ENCODE assay signal across 32 mouse cellular contexts in the genomic region with DNA sequence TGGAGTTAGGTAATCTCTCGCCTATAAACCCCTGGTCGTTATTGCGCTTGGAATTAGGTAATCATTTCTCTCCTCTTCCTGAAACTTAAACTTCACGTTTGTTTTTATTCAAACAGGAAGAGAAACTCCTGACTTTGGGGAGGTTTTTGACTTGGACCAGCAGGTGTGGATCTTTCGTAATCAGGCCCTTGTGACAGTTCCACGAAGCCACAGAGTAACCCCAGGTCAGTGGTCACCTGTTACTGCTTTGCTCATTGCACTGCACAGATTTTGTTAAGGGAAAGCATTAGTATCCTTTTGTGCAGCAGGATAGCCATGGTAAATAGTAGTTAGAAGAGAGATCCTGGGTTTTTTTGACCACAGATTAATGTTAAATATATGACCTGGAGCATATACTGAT. TPM values are rescaled to one million over a fixed set of nuclear protein-coding genes. Genes with fewer than 3 reads are reported as not detected.
DNase-seq lines count a peak whose midpoint lies in the region; ATAC-seq and TF ChIP-seq lines count a peak whose summit lies in the region.
"Had no signal": no experiment of that assay in that cellular context is flagged by ENCODE, and none has a peak within 500 bp of the region (broad histone marks: within the 10 kb centered on the region; RNA-seq: fewer than 3 reads in every experiment).

No protein-coding gene starts in this region.

- H3K9me3 ChIP-seq in liver, embryonic 16.5 days (replicated peaks; ENCODE audit: control insufficient read depth, low read length): no peaks in the 10 kb centered on the region
- H3K9me3 ChIP-seq in liver, embryonic 11.5 days (ENCODE audit: control insufficient read depth, low read length): no peaks in the 10 kb centered on the region
- no peaks in the 10 kb centered on the region for H3K9me3 ChIP-seq in forebrain, embryonic 16.5 days (ENCODE audit: control insufficient read depth, low read length)
- H3K9me3 ChIP-seq: forebrain, embryonic 10.5 days; heart, embryonic 10.5 days; heart, embryonic 13.5 days had no signal

- H3K4me3 ChIP-seq in liver, embryonic 16.5 days (ENCODE audit: low read depth, low read length): no peak overlapping the region
- H3K4me3 ChIP-seq in liver, embryonic 11.5 days (ENCODE audit: low read depth, low read length): no peak overlapping the region
- H3K4me3 ChIP-seq in lung, adult 2 months (replicated peaks; ENCODE audit: extremely low read depth, low read depth, low read length): no peak overlapping the region
- H3K4me3 ChIP-seq in forebrain, embryonic 16.5 days (replicated peaks; ENCODE audit: low read length): no peak overlapping the region
- H3K4me3 ChIP-seq: forebrain, embryonic 10.5 days; heart, adult 2 months; heart, embryonic 10.5 days; heart, embryonic 13.5 days had no signal

- no peaks in the 10 kb centered on the region for H3K36me3 ChIP-seq in liver, embryonic 16.5 days (ENCODE audit: control insufficient read depth, insufficient read depth)
- no peaks in the 10 kb centered on the region for H3K36me3 ChIP-seq in liver, embryonic 11.5 days (ENCODE audit: control insufficient read depth, insufficient read depth, low read length)
- no peaks in the 10 kb centered on the region for H3K36me3 ChIP-seq in forebrain, embryonic 16.5 days (ENCODE audit: control insufficient read depth, insufficient read depth)
- H3K36me3 ChIP-seq: forebrain, embryonic 10.5 days; heart, embryonic 10.5 days; heart, embryonic 13.5 days had no signal

- TF ChIP-seq POLR2A in lung, adult 2 months (IDR thresholded peaks at IDR 0.05; ENCODE audit: borderline replicate concordance, extremely low read depth, low read depth, low read length): no peak

- 0 out of 2 replicates have a peak, but pooled peaks have one; percentile 39 for ATAC-seq in liver, embryonic 16.5 days (ENCODE audit: low read depth)
- no peak for ATAC-seq in liver, embryonic 11.5 days (replicated peaks; ENCODE audit: low FRiP score)
- peak; percentile 68 for ATAC-seq in megakaryocyte, adult 5-6 weeks (ENCODE audit: poor library complexity, severe bottlenecking)
- ATAC-seq in forebrain, embryonic 16.5 days: no peak
- ATAC-seq: forebrain, embryonic 14.5 days; hindbrain, postnatal 0 days had no signal

- no peak overlapping the region for H3K9ac ChIP-seq in liver, embryonic 16.5 days (ENCODE audit: low read depth, low read length)
- H3K9ac ChIP-seq in liver, embryonic 11.5 days (ENCODE audit: low read depth, low read length): no peak overlapping the region
- no peak overlapping the region for H3K9ac ChIP-seq in forebrain, embryonic 16.5 days (replicated peaks; ENCODE audit: low read depth, low read length)
- H3K9ac ChIP-seq: heart, embryonic 13.5 days; hindbrain, embryonic 14.5 days had no signal

- H3K4me2 ChIP-seq in liver, embryonic 16.5 days (ENCODE audit: low read depth, low read length): no peak overlapping the region
- no peak overlapping the region for H3K4me2 ChIP-seq in liver, embryonic 11.5 days
- H3K4me2 ChIP-seq in forebrain, embryonic 16.5 days (ENCODE audit: low read length): no peak overlapping the region
- H3K4me2 ChIP-seq: heart, embryonic 13.5 days; hindbrain, embryonic 14.5 days had no signal

- no peaks in the 10 kb centered on the region for H3K4me1 ChIP-seq in liver, embryonic 16.5 days (ENCODE audit: control insufficient read depth, low read depth, low read length)
- no peaks in the 10 kb centered on the region for H3K4me1 ChIP-seq in liver, embryonic 11.5 days (replicated peaks; ENCODE audit: control insufficient read depth, insufficient read depth, low read length)
- no peaks in the 10 kb centered on the region for H3K4me1 ChIP-seq in lung, adult 2 months (ENCODE audit: control insufficient read depth, insufficient read depth, low read length)
- H3K4me1 ChIP-seq in forebrain, embryonic 16.5 days (replicated peaks; ENCODE audit: control insufficient read depth, insufficient read depth, low read length): no peaks in the 10 kb centered on the region
- H3K4me1 ChIP-seq: forebrain, embryonic 10.5 days; heart, embryonic 10.5 days; heart, embryonic 13.5 days had no signal

- no peak for DNase-seq in liver, embryonic 11.5 days (ENCODE audit: low spot score)
- DNase-seq in lung, postnatal 36 days: peak; percentile 22
- DNase-seq in lung, adult 2 months: no peak
- no peak for DNase-seq in urinary bladder, postnatal 4 days (ENCODE audit: low spot score in 2 of 2)
- DNase-seq: adrenal gland, adult 8-10 months; adrenal gland, postnatal 25 days; B cell, adult 2 months; cerebellum, adult 11-12 months; cerebellum, adult 8-10 months; cerebellum, postnatal 10 days; cerebellum, postnatal 36 days; gastrocnemius, postnatal 25 days; heart, adult 2 months; heart, postnatal 14 days; heart, postnatal 4 days had no signal

- H3K27ac ChIP-seq in liver, embryonic 16.5 days (ENCODE audit: low read length): no peak overlapping the region
- H3K27ac ChIP-seq in liver, embryonic 11.5 days (ENCODE audit: low read depth, low read length): no peak overlapping the region
- no peak overlapping the region for H3K27ac ChIP-seq in forebrain, embryonic 16.5 days (ENCODE audit: low read length)
- H3K27ac ChIP-seq: forebrain, embryonic 10.5 days; heart, adult 2 months; heart, embryonic 10.5 days; heart, embryonic 13.5 days; hindbrain, embryonic 14.5 days; hindbrain, postnatal 0 days had no signal

- WGBS in liver, embryonic 16.5 days (ENCODE audit: insufficient replicate concordance): 40% methylated on average over 6 of the region's 6 CpGs
- WGBS in liver, embryonic 11.5 days: 64% methylated on average over 6 of the region's 6 CpGs
- 49% methylated on average over 6 of the region's 6 CpGs for WGBS in lung, adult 2 months
- WGBS in forebrain, embryonic 16.5 days: 82% methylated on average over 6 of the region's 6 CpGs

- H3K27me3 ChIP-seq in liver, embryonic 16.5 days (ENCODE audit: control insufficient read depth, insufficient read depth, low read depth, low read length): no peaks in the 10 kb centered on the region
- H3K27me3 ChIP-seq in liver, embryonic 11.5 days (replicated peaks; ENCODE audit: control insufficient read depth, insufficient read depth, low read length): no peaks in the 10 kb centered on the region
- no peaks in the 10 kb centered on the region for H3K27me3 ChIP-seq in forebrain, embryonic 16.5 days (replicated peaks; ENCODE audit: control insufficient read depth, insufficient read depth, low read length)
- H3K27me3 ChIP-seq: heart, embryonic 13.5 days had no signal

- TF ChIP-seq CTCF in lung, adult 2 months (IDR thresholded peaks at IDR 0.05; ENCODE audit: insufficient read depth, low read length): no peak

RNA-seq across cellular contexts. Expression of a gene that starts 1.3 kb away (rescaled TPM):
- polyA plus RNA-seq in liver, embryonic 16.5 days (2015; fragmentation: Nextera tagmentation; extraction: Ambion mirVana): 0.32 and 0.68 TPM in 2 replicates
- polyA plus RNA-seq in liver, embryonic 11.5 days (2014; fragmentation: Nextera tagmentation; extraction: Ambion mirVana): not detected in 2 replicates
- 0.46 and 4.0 TPM in 2 replicates for polyA plus RNA-seq in lung, adult 2 months (2012; rRNA removed)
- 55.9 and 64.6 TPM in 2 replicates for total RNA-seq in megakaryocyte, adult 5-6 weeks (2015)
- total RNA-seq in megakaryocyte, adult 5-6 weeks (2017): 38.3 and 38.4 TPM in 2 replicates
- polyA plus RNA-seq in forebrain, embryonic 16.5 days (2015; fragmentation: Nextera tagmentation; extraction: Ambion mirVana): not detected in 2 replicates
- total RNA-seq: adrenal gland, adult 8-10 months; adrenal gland, postnatal 25 days; gastrocnemius, adult 8-10 months; gastrocnemius, postnatal 25 days; heart, postnatal 14 days; heart, postnatal 4 days; hindbrain, postnatal 0 days; MEL had no signal
- polyA plus RNA-seq: brain, embryonic 14.5 days; embryonic facial prominence, embryonic 11.5 days; forebrain, embryonic 10.5 days; forebrain, embryonic 14.5 days; gonadal fat pad, adult 2 months; heart, embryonic 10.5 days; heart, embryonic 13.5 days; heart, embryonic 16.5 days; hindbrain, embryonic 11.5 days; hindbrain, embryonic 14.5 days; hindbrain, postnatal 0 days had no signal

RNA-seq across cellular contexts. Expression of a gene that starts 27.6 kb away (rescaled TPM):
- not detected in 2 replicates for polyA plus RNA-seq in liver, embryonic 16.5 days (2015; fragmentation: Nextera tagmentation; extraction: Ambion mirVana)
- not detected in 2 replicates for polyA plus RNA-seq in liver, embryonic 11.5 days (2014; fragmentation: Nextera tagmentation; extraction: Ambion mirVana)
- 7.4 TPM in 1 of 2 replicates, not detected in the other for polyA plus RNA-seq in lung, adult 2 months (2012; rRNA removed)
- total RNA-seq in megakaryocyte, adult 5-6 weeks (2015): not detected in 2 replicates
- not detected in 2 replicates for total RNA-seq in megakaryocyte, adult 5-6 weeks (2017)
- polyA plus RNA-seq in forebrain, embryonic 16.5 days (2015; fragmentation: Nextera tagmentation; extraction: Ambion mirVana): not detected in 2 replicates
- total RNA-seq: adrenal gland, adult 8-10 months; adrenal gland, postnatal 25 days; gastrocnemius, adult 8-10 months; gastrocnemius, postnatal 25 days; heart, adult 2 months; heart, postnatal 14 days; heart, postnatal 4 days; hindbrain, postnatal 0 days; MEL had no signal
- polyA plus RNA-seq: brain, embryonic 14.5 days; embryonic facial prominence, embryonic 11.5 days; forebrain, embryonic 10.5 days; forebrain, embryonic 14.5 days; gonadal fat pad, adult 2 months; heart, adult 2 months; heart, embryonic 10.5 days; heart, embryonic 13.5 days; heart, embryonic 16.5 days; hindbrain, embryonic 11.5 days; hindbrain, embryonic 14.5 days; hindbrain, postnatal 0 days had no signal

RNA-seq across cellular contexts. Expression of a gene that starts 34.6 kb away (rescaled TPM):
- polyA plus RNA-seq in liver, embryonic 16.5 days (2015; fragmentation: Nextera tagmentation; extraction: Ambion mirVana): not detected in 2 replicates
- polyA plus RNA-seq in liver, embryonic 11.5 days (2014; fragmentation: Nextera tagmentation; extraction: Ambion mirVana): not detected in 2 replicates
- polyA plus RNA-seq in lung, adult 2 months (2012; rRNA removed): 3.8 TPM in 1 of 2 replicates, not detected in the other
- total RNA-seq in megakaryocyte, adult 5-6 weeks (2015): not detected in 2 replicates
- total RNA-seq in megakaryocyte, adult 5-6 weeks (2017): not detected in 2 replicates
- not detected in 2 replicates for polyA plus RNA-seq in forebrain, embryonic 16.5 days (2015; fragmentation: Nextera tagmentation; extraction: Ambion mirVana)
- total RNA-seq: adrenal gland, adult 8-10 months; adrenal gland, postnatal 25 days; gastrocnemius, adult 8-10 months; gastrocnemius, postnatal 25 days; heart, adult 2 months; heart, postnatal 14 days; heart, postnatal 4 days; hindbrain, postnatal 0 days; MEL had no signal
- polyA plus RNA-seq: brain, embryonic 14.5 days; embryonic facial prominence, embryonic 11.5 days; embryonic facial prominence, embryonic 14.5 days; forebrain, embryonic 10.5 days; forebrain, embryonic 14.5 days; gonadal fat pad, adult 2 months; heart, adult 2 months; heart, embryonic 10.5 days; heart, embryonic 13.5 days; heart, embryonic 16.5 days; hindbrain, embryonic 11.5 days; hindbrain, embryonic 14.5 days; hindbrain, postnatal 0 days had no signal

Comparison
In these comparisons a context has a peak if more than half of its experiments do, and no peak if none do; other contexts are left out.
1. ATAC-seq: peak in liver, embryonic 16.5 days (single experiment) and megakaryocyte, adult 5-6 weeks (single experiment); none in liver, embryonic 11.5 days (single experiment) and forebrain, embryonic 16.5 days (single experiment).